Mouse (Mus musculus): ENCODE measurements around the gene Auts2. TPM values are rescaled to one million over a fixed set of nuclear protein-coding genes. Genes with fewer than 3 reads are reported as not detected.

The Auts2 gene
- polyA plus RNA-seq, 1 experiment, result 0.01 TPM

GRCm38 (mm10) chr5:132486831-132487230 lies 56.3 kb downstream of the Auts2 start:
- no peaks in the 10 kb centered on the region for H3K9me3 ChIP-seq (ENCODE audit: control insufficient read depth, low read length)
- no peaks in the 10 kb centered on the region for H3K4me1 ChIP-seq (ENCODE audit: control insufficient read depth)
- H3K4me3 ChIP-seq (replicated peaks), result no peak overlapping the region
- H3K36me3 ChIP-seq (ENCODE audit: control insufficient read depth), result no peaks in the 10 kb centered on the region
- TF ChIP-seq GATA1 (IDR thresholded peaks at IDR 0.05; ENCODE audit: low read length) (no peak), TAL1 (IDR thresholded peaks at IDR 0.05; ENCODE audit: low read length) (no peak)
- no peaks in the 10 kb centered on the region for H3K27me3 ChIP-seq (ENCODE audit: control insufficient read depth)

GRCm38 (mm10) chr5:132485994-132486393 lies 57.1 kb downstream of the Auts2 start:
- Histone ChIP-seq H3K4me1 (ENCODE audit: control insufficient read depth) (no peaks in the 10 kb centered on the region), H3K36me3 (ENCODE audit: control insufficient read depth) (no peaks in the 10 kb centered on the region), H3K4me3 (replicated peaks) (no peak overlapping the region), H3K27me3 (ENCODE audit: control insufficient read depth) (no peaks in the 10 kb centered on the region), H3K9me3 (ENCODE audit: control insufficient read depth, low read length) (no peaks in the 10 kb centered on the region)
- TF ChIP-seq TAL1 (IDR thresholded peaks at IDR 0.05; ENCODE audit: low read length) (no peak), GATA1 (IDR thresholded peaks at IDR 0.05; ENCODE audit: low read length) (no peak)

- no peak overlapping the region for H3K4me3 ChIP-seq (replicated peaks)
- no peaks in the 10 kb centered on the region for H3K9me3 ChIP-seq (ENCODE audit: control insufficient read depth, low read length)
- H3K36me3 ChIP-seq (ENCODE audit: control insufficient read depth), result no peaks in the 10 kb centered on the region
- TF ChIP-seq GATA1 (IDR thresholded peaks at IDR 0.05; ENCODE audit: low read length) (no peak), TAL1 (IDR thresholded peaks at IDR 0.05; ENCODE audit: low read length) (no peak)
- no peaks in the 10 kb centered on the region for H3K4me1 ChIP-seq (ENCODE audit: control insufficient read depth)
- H3K27me3 ChIP-seq (ENCODE audit: control insufficient read depth), result no peaks in the 10 kb centered on the region
Observed at GRCm38 (mm10) chr5:132485448-132485847, 57.7 kb downstream of the Auts2 start.

- Histone ChIP-seq H3K4me3 (replicated peaks) (no peak overlapping the region), H3K36me3 (ENCODE audit: control insufficient read depth) (no peaks in the 10 kb centered on the region), H3K9me3 (ENCODE audit: control insufficient read depth, low read length) (no peaks in the 10 kb centered on the region), H3K27me3 (ENCODE audit: control insufficient read depth) (no peaks in the 10 kb centered on the region), H3K4me1 (ENCODE audit: control insufficient read depth) (peaks cover 3% of the 10 kb centered on the region; the same call in 1 of the 2 replicates)
- no peak for TF ChIP-seq GATA1 (IDR thresholded peaks at IDR 0.05; ENCODE audit: low read length)
- TF ChIP-seq TAL1 (IDR thresholded peaks at IDR 0.05; ENCODE audit: low read length), result no peak
Observed at GRCm38 (mm10) chr5:132481476-132481875, 61.7 kb downstream of the Auts2 start.

GRCm38 (mm10) chr5:132480461-132480860 lies 62.7 kb downstream of the Auts2 start:
- Histone ChIP-seq H3K4me1 (ENCODE audit: control insufficient read depth) (peaks cover 3% of the 10 kb centered on the region; the same call in 1 of the 2 replicates), H3K27me3 (ENCODE audit: control insufficient read depth) (no peaks in the 10 kb centered on the region), H3K9me3 (ENCODE audit: control insufficient read depth, low read length) (no peaks in the 10 kb centered on the region), H3K4me3 (replicated peaks) (no peak overlapping the region), H3K36me3 (ENCODE audit: control insufficient read depth) (no peaks in the 10 kb centered on the region)
- no peak for TF ChIP-seq TAL1 (IDR thresholded peaks at IDR 0.05; ENCODE audit: low read length)
- no peak for TF ChIP-seq GATA1 (IDR thresholded peaks at IDR 0.05; ENCODE audit: low read length)

GRCm38 (mm10) chr5:132479227-132479857 lies 63.8 kb downstream of the Auts2 start:
- TF ChIP-seq TAL1 (IDR thresholded peaks at IDR 0.05; ENCODE audit: low read length) (no peak), GATA1 (IDR thresholded peaks at IDR 0.05; ENCODE audit: low read length) (no peak)
- Histone ChIP-seq H3K27me3 (ENCODE audit: control insufficient read depth) (no peaks in the 10 kb centered on the region), H3K4me1 (ENCODE audit: control insufficient read depth) (peaks cover 3% of the 10 kb centered on the region; the same call in 1 of the 2 replicates)

GRCm38 (mm10) chr5:132477533-132477932 lies 65.6 kb downstream of the Auts2 start:
- Histone ChIP-seq H3K4me3 (replicated peaks) (no peak overlapping the region), H3K36me3 (ENCODE audit: control insufficient read depth) (no peaks in the 10 kb centered on the region), H3K9me3 (ENCODE audit: control insufficient read depth, low read length) (no peaks in the 10 kb centered on the region), H3K27me3 (ENCODE audit: control insufficient read depth) (no peaks in the 10 kb centered on the region), H3K4me1 (ENCODE audit: control insufficient read depth) (peaks cover 3% of the 10 kb centered on the region; the same call in 1 of the 2 replicates)
- TF ChIP-seq TAL1 (IDR thresholded peaks at IDR 0.05; ENCODE audit: low read length), result no peak
- TF ChIP-seq GATA1 (IDR thresholded peaks at IDR 0.05; ENCODE audit: low read length), result no peak

More at GRCm38 (mm10) chr5:132479227-132479857, 63.8 kb downstream of the Auts2 start:
- H3K36me3 ChIP-seq (ENCODE audit: control insufficient read depth), result no peaks in the 10 kb centered on the region
- H3K4me3 ChIP-seq (replicated peaks), result no peak overlapping the region
- no peaks in the 10 kb centered on the region for H3K9me3 ChIP-seq (ENCODE audit: control insufficient read depth, low read length)

GRCm38 (mm10) chr5:132472905-132473321 lies 70.2 kb downstream of the Auts2 start:
- Histone ChIP-seq H3K36me3 (ENCODE audit: control insufficient read depth) (no peaks in the 10 kb centered on the region), H3K9me3 (ENCODE audit: control insufficient read depth, low read length) (no peaks in the 10 kb centered on the region), H3K27me3 (ENCODE audit: control insufficient read depth) (no peaks in the 10 kb centered on the region), H3K4me1 (ENCODE audit: control insufficient read depth) (no peaks in the 10 kb centered on the region), H3K4me3 (replicated peaks) (no peak overlapping the region)
- TF ChIP-seq TAL1 (IDR thresholded peaks at IDR 0.05; ENCODE audit: low read length) (no peak), GATA1 (IDR thresholded peaks at IDR 0.05; ENCODE audit: low read length) (no peak)

- Histone ChIP-seq H3K27me3 (ENCODE audit: control insufficient read depth) (no peaks in the 10 kb centered on the region), H3K9me3 (ENCODE audit: control insufficient read depth, low read length) (no peaks in the 10 kb centered on the region), H3K4me3 (replicated peaks) (no peak overlapping the region), H3K4me1 (ENCODE audit: control insufficient read depth) (no peaks in the 10 kb centered on the region), H3K36me3 (ENCODE audit: control insufficient read depth) (no peaks in the 10 kb centered on the region)
- no peak for TF ChIP-seq GATA1 (IDR thresholded peaks at IDR 0.05; ENCODE audit: low read length)
- no peak for TF ChIP-seq TAL1 (IDR thresholded peaks at IDR 0.05; ENCODE audit: low read length)
Observed at GRCm38 (mm10) chr5:132472184-132472829, 70.8 kb downstream of the Auts2 start.
